Mouse (Mus musculus) layer of hippocampus, postnatal 36 days (tissue): ENCODE results near the gene Hbb-y. TPM values are rescaled to one million over a fixed set of nuclear protein-coding genes. Genes with fewer than 3 reads are reported as not detected.
"Not testable (repeated sequence)": the region's sequence is repeated elsewhere in the genome, so short reads cannot be mapped to it uniquely, and the experiment has no call there.

Source experiments
- DNase-seq, 2 experiments: peaks; one replicate each; pipeline ENCODE4 v3.0.0; 2022
- total RNA-seq, 2 experiments: library from RNA; stranded (reverse); gene quantifications; 2 replicates each; pipeline ENCODE4 v1.2.3; 2021

The Hbb-y gene
- not detected for total RNA-seq

- no peak for DNase-seq
Measured at GRCm38 (mm10) chr7:103853090-103853489, at the start of gene Hbb-y. Gene Hbb-y (minus strand): TSS chr7:103853216.

GRCm38 (mm10) chr7:103894385-103894784 is 41.4 kb upstream of the Hbb-y start, which contains the start of gene Olfr64:
Gene Olfr64 (minus strand): TSS chr7:103894485.
- no peak for DNase-seq

GRCm38 (mm10) chr7:103886152-103886551 is 33.1 kb upstream of the Hbb-y start, which contains the start of gene Olfr66:
Gene Olfr66 (minus strand): TSS chr7:103886252.
- DNase-seq: no peak

- no peak for DNase-seq
Measured at GRCm38 (mm10) chr7:103877093-103877492, 24.1 kb upstream of the Hbb-y start.

GRCm38 (mm10) chr7:103874451-103874850 is 21.4 kb upstream of the Hbb-y start:
- no peak for DNase-seq

GRCm38 (mm10) chr7:103873064-103873463 is 20.0 kb upstream of the Hbb-y start:
- DNase-seq: no peak

- DNase-seq: no peak
Measured at GRCm38 (mm10) chr7:103870667-103871066, 17.7 kb upstream of the Hbb-y start.

- no peak for DNase-seq
Measured at GRCm38 (mm10) chr7:103865716-103866115, 12.7 kb upstream of the Hbb-y start.

- no peak for DNase-seq
Measured at GRCm38 (mm10) chr7:103861531-103861930, 8.5 kb upstream of the Hbb-y start.

- no peak for DNase-seq
Measured at GRCm38 (mm10) chr7:103860855-103861254, 7.8 kb upstream of the Hbb-y start.

- DNase-seq: no peak
Measured at GRCm38 (mm10) chr7:103859076-103859475, 6.1 kb upstream of the Hbb-y start.

GRCm38 (mm10) chr7:103854669-103855068 is 1.7 kb upstream of the Hbb-y start:
- DNase-seq: no peak

GRCm38 (mm10) chr7:103844525-103845325 is 8.3 kb downstream of the Hbb-y start:
- DNase-seq: no peak

- no peak for DNase-seq
Measured at GRCm38 (mm10) chr7:103843034-103843433, 10.0 kb downstream of the Hbb-y start, which contains the start of gene Hbb-bh1. Gene Hbb-bh1 (minus strand): TSS chr7:103843164.

GRCm38 (mm10) chr7:103840268-103840667 is 12.7 kb downstream of the Hbb-y start, which contains the start of gene Hbb-bh2:
Gene Hbb-bh2 (minus strand): TSS chr7:103840520.
- DNase-seq: no peak

GRCm38 (mm10) chr7:103827808-103828207 is 25.2 kb downstream of the Hbb-y start, which contains the start of gene Hbb-bs:
Gene Hbb-bs (minus strand): TSS chr7:103828096.
- no peak for DNase-seq

GRCm38 (mm10) chr7:103827139-103827538 is 25.9 kb downstream of the Hbb-y start:
- not testable (repeated sequence) for DNase-seq

GRCm38 (mm10) chr7:103826255-103826887 is 26.6 kb downstream of the Hbb-y start:
- peak in 1 of 2 experiments; percentile 4 for DNase-seq

- DNase-seq: no peak
Measured at GRCm38 (mm10) chr7:103825536-103826254, 27.3 kb downstream of the Hbb-y start.

GRCm38 (mm10) chr7:103824597-103824996 is 28.4 kb downstream of the Hbb-y start:
- no peak for DNase-seq

- DNase-seq: not testable (repeated sequence)
Measured at GRCm38 (mm10) chr7:103815085-103815484, 37.9 kb downstream of the Hbb-y start.

GRCm38 (mm10) chr7:103813766-103814165 is 39.2 kb downstream of the Hbb-y start, which contains the start of gene Hbb-bt:
Gene Hbb-bt (minus strand): TSS chr7:103813996.
- DNase-seq: no peak

- DNase-seq: not testable (repeated sequence)
Measured at GRCm38 (mm10) chr7:103813152-103813551, 39.9 kb downstream of the Hbb-y start.
